Mouse (Mus musculus) hindbrain, embryonic 12.5 days (tissue): ENCODE measurements around the gene Fam207a. TPM values are rescaled to one million over a fixed set of nuclear protein-coding genes. Genes with fewer than 3 reads are reported as not detected.
A peak's percentile ranks its signal among the peaks of the same experiment; 100 is the strongest.

Source experiments
- ATAC-seq: fragments of 200-750 bp; cut with Nextera tagmentation; 2 replicates; pipeline ENCODE4 v1.8.0; 2017; ENCODE audit warnings: moderate TSS enrichment; ENCODE audit not compliant: low FRiP score
- H3K27ac ChIP-seq: fragments of 300-500 bp; sonication (generic); 2 replicates; pipeline ENCODE4 v1.5.1; 2016; ENCODE audit warnings: mild to moderate bottlenecking
- H3K27me3 ChIP-seq: fragments of 300-500 bp; sonication (generic); 2 replicates; pipeline ENCODE4 v1.6.1; 2016; ENCODE audit warnings: mild to moderate bottlenecking
- H3K36me3 ChIP-seq: fragments of 300-500 bp; sonication (generic); 2 replicates; pipeline ENCODE4 v1.6.1; 2016; ENCODE audit warnings: mild to moderate bottlenecking
- H3K4me1 ChIP-seq: fragments of 300-500 bp; sonication (generic); 2 replicates; pipeline ENCODE4 v1.6.1; 2016
- H3K4me2 ChIP-seq: fragments of 300-500 bp; sonication (generic); replicated peaks from 2 replicates; pipeline ENCODE4 v1.6.1; 2016; ENCODE audit warnings: mild to moderate bottlenecking
- H3K4me3 ChIP-seq: fragments of 300-500 bp; sonication (generic); 2 replicates; pipeline ENCODE4 v1.5.1; 2016; ENCODE audit warnings: mild to moderate bottlenecking
- H3K9ac ChIP-seq: fragments of 300-500 bp; sonication (generic); 2 replicates; pipeline ENCODE4 v1.6.1; 2016; ENCODE audit warnings: mild to moderate bottlenecking, moderate library complexity
- H3K9me3 ChIP-seq: fragments of 300-500 bp; sonication (generic); replicated peaks from 2 replicates; pipeline ENCODE4 v1.6.1; 2016; ENCODE audit warnings: mild to moderate bottlenecking
- WGBS: fragments of 180-500 bp; shearing (Covaris S2); methylation state at CpG from one replicate; pipeline ENCODE4 v1.1.7; 2016; 5-methylcytosine and 5-hydroxymethylcytosine counted together
- polyA plus RNA-seq: library from polyadenylated mRNA; unstranded; fragments of >200 nt; fragmentation: Nextera tagmentation; extraction: Ambion mirVana; gene quantifications from 2 replicates; pipeline ENCODE4 v1.2.1, GENCODE M21; 2016

The Fam207a gene
- polyA plus RNA-seq, 1 experiment from 2014 or later, result 47.3 TPM

DNA sequence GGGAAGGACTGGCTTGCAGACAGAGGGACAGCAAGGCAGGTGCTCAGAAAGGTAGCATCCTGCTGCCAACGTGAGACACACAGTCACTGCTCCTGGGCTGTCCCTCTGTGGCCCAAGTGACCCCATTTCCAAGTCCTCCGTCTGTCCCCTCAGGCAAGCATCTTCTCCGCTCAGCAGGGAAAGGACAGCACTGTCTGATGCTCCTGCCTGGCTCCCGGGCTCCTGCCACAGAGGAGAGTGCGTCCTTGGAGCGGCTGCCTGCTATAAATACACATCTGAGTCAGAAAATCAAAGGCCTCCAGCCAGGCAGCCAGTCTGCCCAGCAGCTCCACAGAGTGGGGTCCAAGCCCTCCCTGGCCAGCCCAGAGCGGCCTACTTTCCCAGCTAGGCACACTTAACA is 59.1 kb downstream of the Fam207a start:
- WGBS, result 66% methylated on average over 7 of the region's 7 CpGs

GRCm38 (mm10) chr10:77455251-77456010 is 60.2 kb downstream of the Fam207a start:
- Histone ChIP-seq H3K4me3 (no peak overlapping the region), H3K9me3 (no peaks in the 10 kb centered on the region), H3K27me3 (no peaks in the 10 kb centered on the region), H3K4me2 (no peak overlapping the region), H3K36me3 (no peaks in the 10 kb centered on the region), H3K27ac (no peak overlapping the region), H3K4me1 (no peaks in the 10 kb centered on the region), H3K9ac (no peak overlapping the region)
- WGBS, result 81% methylated on average over 14 of the region's 14 CpGs
- no peak for ATAC-seq

More for the DNA sequence above, 59.1 kb downstream of the Fam207a start:
- no peak overlapping the region for H3K4me3 ChIP-seq
- H3K4me1 ChIP-seq, result no peaks in the 10 kb centered on the region
- no peaks in the 10 kb centered on the region for H3K36me3 ChIP-seq
- no peak for ATAC-seq
- no peak overlapping the region for H3K4me2 ChIP-seq
- no peak overlapping the region for H3K9ac ChIP-seq
- no peaks in the 10 kb centered on the region for H3K9me3 ChIP-seq
- H3K27ac ChIP-seq, result no peak overlapping the region
- no peaks in the 10 kb centered on the region for H3K27me3 ChIP-seq

DNA sequence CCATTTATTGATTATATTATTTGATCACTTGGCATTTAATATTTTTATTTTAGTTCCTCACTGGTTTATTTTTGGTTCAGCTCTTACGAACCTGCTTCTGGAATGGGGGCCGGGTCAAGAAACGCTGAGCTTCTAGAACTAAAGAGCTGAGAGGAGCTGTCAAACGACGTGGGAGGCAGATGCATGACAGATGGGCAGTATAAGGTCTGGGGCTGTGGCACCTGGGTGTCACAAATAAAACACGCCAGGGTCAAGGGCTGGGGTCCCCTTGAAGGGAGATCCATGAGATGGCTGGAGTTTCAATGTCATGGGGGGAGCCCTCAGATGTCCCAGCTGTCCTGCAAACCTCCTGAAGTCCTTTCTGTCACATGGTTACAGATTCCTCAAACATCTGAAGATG is 60.8 kb downstream of the Fam207a start:
- no peak overlapping the region for H3K4me3 ChIP-seq
- no peak overlapping the region for H3K4me2 ChIP-seq
- H3K9me3 ChIP-seq, result no peaks in the 10 kb centered on the region
- H3K36me3 ChIP-seq, result no peaks in the 10 kb centered on the region
- peaks cover 5% of the 10 kb centered on the region; the same call in 1 of the 2 replicates for H3K4me1 ChIP-seq
- 75% methylated on average over 6 of the region's 6 CpGs for WGBS
- H3K9ac ChIP-seq, result no peak overlapping the region
- H3K27ac ChIP-seq, result no peak overlapping the region
- H3K27me3 ChIP-seq, result no peaks in the 10 kb centered on the region
- no peak for ATAC-seq

- Histone ChIP-seq H3K9me3 (no peaks in the 10 kb centered on the region), H3K4me2 (no peak overlapping the region), H3K4me1 (peaks cover 20% of the 10 kb centered on the region), H3K27ac (no peak overlapping the region), H3K27me3 (no peaks in the 10 kb centered on the region), H3K4me3 (no peak overlapping the region), H3K9ac (no peak overlapping the region), H3K36me3 (no peaks in the 10 kb centered on the region)
- ATAC-seq, result no peak
- 92% methylated on average over 4 of the region's 4 CpGs for WGBS
These were observed 63.8 kb downstream of the Fam207a start for GRCm38 (mm10) chr10:77451822-77452221.

DNA sequence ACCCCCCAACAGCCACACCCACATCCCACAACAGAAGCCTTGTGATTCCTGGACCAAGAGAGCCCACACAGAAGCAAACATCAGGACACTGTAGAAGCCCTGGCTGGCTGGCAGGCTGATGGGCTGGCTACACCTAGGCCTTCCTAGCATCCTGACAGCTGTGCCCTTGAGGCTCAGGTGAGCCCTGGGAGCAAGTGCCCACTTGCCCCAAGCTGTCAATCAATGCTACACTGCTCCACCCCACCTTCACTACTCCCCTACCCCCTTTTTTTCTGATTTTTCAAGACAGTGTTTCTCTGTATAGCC is 65.5 kb downstream of the Fam207a start:
- no peak overlapping the region for H3K4me3 ChIP-seq
- H3K27me3 ChIP-seq, result no peaks in the 10 kb centered on the region
- H3K36me3 ChIP-seq, result no peaks in the 10 kb centered on the region
- peaks cover 2% of the 10 kb centered on the region; the same call in 1 of the 2 replicates for H3K9me3 ChIP-seq
- H3K27ac ChIP-seq, result no peak overlapping the region
- no peak for ATAC-seq
- peaks cover 20% of the 10 kb centered on the region for H3K4me1 ChIP-seq
- H3K9ac ChIP-seq, result no peak overlapping the region
- H3K4me2 ChIP-seq, result no peak overlapping the region

GRCm38 (mm10) chr10:77449315-77450158 is 66.0 kb downstream of the Fam207a start:
- Histone ChIP-seq H3K4me3 (no peak overlapping the region), H3K9ac (no peak overlapping the region), H3K4me1 (peaks cover 20% of the 10 kb centered on the region), H3K27me3 (no peaks in the 10 kb centered on the region), H3K36me3 (no peaks in the 10 kb centered on the region), H3K4me2 (peak overlapping the region; percentile 38), H3K27ac (no peak overlapping the region), H3K9me3 (peaks cover 6% of the 10 kb centered on the region; the same call in 1 of the 2 replicates)
- 39% methylated on average over 23 of the region's 23 CpGs for WGBS
- ATAC-seq, result no peak

GRCm38 (mm10) chr10:77448698-77449247 is 66.8 kb downstream of the Fam207a start:
- Histone ChIP-seq H3K4me3 (no peak overlapping the region), H3K27me3 (no peaks in the 10 kb centered on the region), H3K4me2 (no peak overlapping the region), H3K4me1 (peaks cover 20% of the 10 kb centered on the region), H3K9ac (no peak overlapping the region), H3K9me3 (peaks cover 6% of the 10 kb centered on the region; the same call in 1 of the 2 replicates), H3K36me3 (no peaks in the 10 kb centered on the region), H3K27ac (no peak overlapping the region)
- WGBS, result 73% methylated on average over 6 of the region's 6 CpGs
- no peak for ATAC-seq

GRCm38 (mm10) chr10:77448209-77448608 is 67.4 kb downstream of the Fam207a start:
- H3K36me3 ChIP-seq, result no peaks in the 10 kb centered on the region
- no peak overlapping the region for H3K4me2 ChIP-seq
- H3K27ac ChIP-seq, result no peak overlapping the region
- ATAC-seq, result no peak
- peaks cover 20% of the 10 kb centered on the region for H3K4me1 ChIP-seq
- WGBS, result 76% methylated on average over 7 of the region's 7 CpGs
- H3K4me3 ChIP-seq, result no peak overlapping the region
- no peaks in the 10 kb centered on the region for H3K27me3 ChIP-seq
- no peak overlapping the region for H3K9ac ChIP-seq
- H3K9me3 ChIP-seq, result peaks cover 6% of the 10 kb centered on the region; the same call in 1 of the 2 replicates

GRCm38 (mm10) chr10:77447755-77448154 is 67.8 kb downstream of the Fam207a start:
- no peak overlapping the region for H3K27ac ChIP-seq
- peaks cover 6% of the 10 kb centered on the region; the same call in 1 of the 2 replicates for H3K9me3 ChIP-seq
- H3K4me1 ChIP-seq, result peaks cover 20% of the 10 kb centered on the region
- H3K9ac ChIP-seq, result no peak overlapping the region
- no peaks in the 10 kb centered on the region for H3K27me3 ChIP-seq
- ATAC-seq, result no peak
- H3K4me2 ChIP-seq, result no peak overlapping the region
- no peak overlapping the region for H3K4me3 ChIP-seq
- no peaks in the 10 kb centered on the region for H3K36me3 ChIP-seq
- 9% methylated on average over 2 of the region's 2 CpGs for WGBS

DNA sequence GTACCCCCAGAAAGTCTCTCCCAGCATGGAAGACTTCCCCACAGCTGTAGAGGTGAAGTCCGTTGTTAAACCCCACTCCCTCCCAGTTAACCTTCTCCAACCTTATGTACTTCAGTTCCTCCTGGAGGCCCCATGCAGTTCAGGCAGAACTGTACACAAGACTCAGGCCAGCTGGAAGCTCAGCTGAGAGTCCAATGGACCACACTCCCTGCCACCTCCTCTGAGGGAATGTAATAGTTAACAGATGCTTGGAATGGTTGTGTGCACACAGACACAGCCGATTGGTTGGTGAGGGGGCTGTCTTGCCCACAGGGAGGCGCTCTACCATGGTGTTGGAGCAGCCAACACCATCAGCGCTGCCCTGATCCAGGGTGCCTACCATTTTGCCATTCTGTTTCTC is 73.3 kb downstream of the Fam207a start:
- no peak for ATAC-seq
- Histone ChIP-seq H3K27ac (no peak overlapping the region), H3K4me2 (no peak overlapping the region), H3K9ac (no peak overlapping the region), H3K9me3 (peaks cover 6% of the 10 kb centered on the region; the same call in 1 of the 2 replicates), H3K27me3 (no peaks in the 10 kb centered on the region), H3K36me3 (no peaks in the 10 kb centered on the region), H3K4me1 (no peaks in the 10 kb centered on the region), H3K4me3 (no peak overlapping the region)
- 62% methylated on average over 4 of the region's 4 CpGs for WGBS

GRCm38 (mm10) chr10:77441812-77442211 is 73.8 kb downstream of the Fam207a start:
- H3K9ac ChIP-seq, result no peak overlapping the region
- H3K27ac ChIP-seq, result no peak overlapping the region
- no peak overlapping the region for H3K4me3 ChIP-seq
- H3K9me3 ChIP-seq, result peaks cover 6% of the 10 kb centered on the region; the same call in 1 of the 2 replicates
- no peak for ATAC-seq
- no peaks in the 10 kb centered on the region for H3K27me3 ChIP-seq
- no peak overlapping the region for H3K4me2 ChIP-seq
- H3K36me3 ChIP-seq, result no peaks in the 10 kb centered on the region
- no peaks in the 10 kb centered on the region for H3K4me1 ChIP-seq
- 79% methylated on average over 3 of the region's 3 CpGs for WGBS
